In genomic region chr17:14232629-14233028, GRCm38 (mm10) we compare ENCODE assay signal across 9 mouse cellular contexts. TPM values are rescaled to one million over a fixed set of nuclear protein-coding genes. Genes with fewer than 3 reads are reported as not detected.
DNase-seq lines count a peak whose midpoint lies in the region; ATAC-seq and TF ChIP-seq lines count a peak whose summit lies in the region.
"Had no signal": no experiment of that assay in that cellular context is flagged by ENCODE, and none has a peak within 500 bp of the region (broad histone marks: within the 10 kb centered on the region; RNA-seq: fewer than 3 reads in every experiment).

No protein-coding gene starts in this region.

- no peaks in the 10 kb centered on the region for H3K36me3 ChIP-seq in E14TG2a.4 (ENCODE audit: insufficient read depth, low read length)
- H3K36me3 ChIP-seq in lung, embryonic 16.5 days (ENCODE audit: control insufficient read depth, insufficient read depth, low read length) = no peaks in the 10 kb centered on the region

- intact Hi-C loops in heart, postnatal 25 days (cut with DNase I) = loop anchor here (2.0 to 5.0 kb wide), 4 partner anchors 55 to 670 kb away; no protein-coding TSS in a partner anchor

- ATAC-seq in lung, embryonic 16.5 days (ENCODE audit: low read depth) = peak; percentile 53

- no peak overlapping the region for H3K4me2 ChIP-seq in lung, embryonic 16.5 days (ENCODE audit: low read depth, low read length)

- no peaks in the 10 kb centered on the region; the same call in 1 of the 2 replicates for H3K4me1 ChIP-seq in E14TG2a.4 (replicated peaks; ENCODE audit: low read depth, low read length)
- no peaks in the 10 kb centered on the region for H3K4me1 ChIP-seq in bone marrow, adult 2 months (ENCODE audit: control insufficient read depth, insufficient read depth, low read length)
- H3K4me1 ChIP-seq in embryonic fibroblast, embryonic 13.5 days (ENCODE audit: control insufficient read depth, insufficient read depth, low read length) = peaks cover 4% of the 10 kb centered on the region; the same call in 1 of the 2 replicates
- H3K4me1 ChIP-seq in lung, embryonic 16.5 days (replicated peaks; ENCODE audit: control insufficient read depth, insufficient read depth, low read length) = peaks cover 2% of the 10 kb centered on the region; the same call in 1 of the 2 replicates

- no peak for TF ChIP-seq POLR2A in bone marrow, adult 2 months (IDR thresholded peaks at IDR 0.05; ENCODE audit: borderline replicate concordance, control insufficient read depth, low read depth, low read length)
- TF ChIP-seq POLR2A in embryonic fibroblast, embryonic 13.5 days (IDR thresholded peaks at IDR 0.05; ENCODE audit: low read depth, low read length) = no peak

- H3K27ac ChIP-seq in bone marrow, adult 2 months (ENCODE audit: control insufficient read depth, insufficient read depth, low read depth, low read length, poor library complexity) = no peak overlapping the region
- no peak overlapping the region for H3K27ac ChIP-seq in embryonic fibroblast, embryonic 13.5 days (ENCODE audit: insufficient read depth, low read length)
- H3K27ac ChIP-seq in lung, embryonic 16.5 days (ENCODE audit: low read length) = no peak overlapping the region

- 51% methylated on average over 3 of the region's 3 CpGs for WGBS in bone marrow, adult 2 months
- WGBS in lung, embryonic 16.5 days = 36% methylated on average over 3 of the region's 3 CpGs

- DNase-seq in heart, postnatal 25 days (ENCODE audit: low spot score) = peak; percentile 46
- DNase-seq in layer of hippocampus, adult 11-12 months (ENCODE audit: low spot score) = peak; percentile 87
- DNase-seq in retina, postnatal 1 day = peak; percentile 78
- DNase-seq in urinary bladder, postnatal 4 days (ENCODE audit: low spot score in 2 of 2) = peak; percentile 67 to 86

- no peak overlapping the region for H3K9ac ChIP-seq in lung, embryonic 16.5 days (ENCODE audit: low read length)

- H3K27me3 ChIP-seq in E14TG2a.4 (ENCODE audit: insufficient read depth, low read length) = peaks cover 33% of the 10 kb centered on the region
- H3K27me3 ChIP-seq in lung, embryonic 16.5 days (ENCODE audit: control insufficient read depth, insufficient read depth, low read depth, low read length) = no peaks in the 10 kb centered on the region; the same call in 1 of the 2 replicates

- no peaks in the 10 kb centered on the region for H3K9me3 ChIP-seq in E14TG2a.4 (ENCODE audit: low read length)
- no peaks in the 10 kb centered on the region for H3K9me3 ChIP-seq in lung, embryonic 16.5 days (ENCODE audit: control insufficient read depth, low read length)

- TF ChIP-seq CTCF in E14TG2a.4 (conservative IDR thresholded peaks at IDR 0.05; ENCODE audit: low read length) = peak; percentile 46
- TF ChIP-seq CTCF in bone marrow, adult 2 months (IDR thresholded peaks at IDR 0.05; ENCODE audit: control insufficient read depth, insufficient read depth, low read length) = peak; percentile 23; the same call in 1 of the 2 replicates
- TF ChIP-seq CTCF in embryonic fibroblast, embryonic 13.5 days (IDR thresholded peaks at IDR 0.05; ENCODE audit: borderline replicate concordance, insufficient read depth, low read length) = peak; percentile 48

- no peak overlapping the region for H3K4me3 ChIP-seq in E14TG2a.4 (replicated peaks; ENCODE audit: low read length)
- no peak overlapping the region for H3K4me3 ChIP-seq in bone marrow, adult 2 months (replicated peaks; ENCODE audit: control insufficient read depth, low read depth, low read length)
- no peak overlapping the region for H3K4me3 ChIP-seq in embryonic fibroblast, embryonic 13.5 days (ENCODE audit: insufficient read depth, low read length)
- no peak overlapping the region for H3K4me3 ChIP-seq in lung, embryonic 16.5 days (ENCODE audit: low read length)
- H3K4me3 ChIP-seq: erythroblast, embryonic 14.5 days had no signal

RNA-seq across cellular contexts. Expression of gene Dact2, which starts 28.5 kb away (rescaled TPM):
- 3.7 TPM in 1 of 2 replicates, not detected in the other for polyA plus RNA-seq in bone marrow, adult 2 months (2011; ENCODE audit: insufficient read depth, insufficient read length, low replicate concordance, missing spikeins)
- 0.49 and 0.70 TPM in 2 replicates for polyA plus RNA-seq in embryonic fibroblast, embryonic 13.5 days (2011; ENCODE audit: insufficient read length, low read depth, missing spikeins)
- 1 to 10 TPM in 1 of 2 experiments, under 1 TPM in 1; 0.92 to 1.8 TPM for total RNA-seq in heart, postnatal 25 days (2021)
- polyA plus RNA-seq in lung, embryonic 16.5 days (2015; fragmentation: Nextera tagmentation; extraction: Ambion mirVana) = 3.3 and 3.5 TPM in 2 replicates
- polyA plus RNA-seq: erythroblast, embryonic 14.5 days had no signal

RNA-seq across cellular contexts. Expression of gene Smoc2, which starts 46.7 kb away (rescaled TPM):
- 1.8 and 2.4 TPM in 2 replicates for polyA plus RNA-seq in bone marrow, adult 2 months (2011; ENCODE audit: insufficient read depth, insufficient read length, low replicate concordance, missing spikeins)
- polyA plus RNA-seq in embryonic fibroblast, embryonic 13.5 days (2011; ENCODE audit: insufficient read length, low read depth, missing spikeins) = 75.3 and 88.4 TPM in 2 replicates
- total RNA-seq in heart, postnatal 25 days (2021) = 10 to 100 TPM; 41.3 to 49.1 TPM
- polyA plus RNA-seq in lung, embryonic 16.5 days (2015; fragmentation: Nextera tagmentation; extraction: Ambion mirVana) = 46.1 and 48.9 TPM in 2 replicates

Comparison
In these comparisons a context has a peak if more than half of its experiments do, and no peak if none do; other contexts are left out.
1. RNA of gene Smoc2, which starts 46.7 kb away (polyA plus RNA-seq): 75.3 to 88.4 TPM in embryonic fibroblast, embryonic 13.5 days and 46.1 to 48.9 TPM in lung, embryonic 16.5 days; 1.8 to 2.4 TPM in bone marrow, adult 2 months; every median in the first group is over 10 times any median in the second.
2. Peak in every context shown above with its lines, with median percentiles within 50 percentile points of each other: CTCF ChIP-seq and DNase-seq.